Mouse (Mus musculus): ENCODE results near the gene Myl6b. TPM values are rescaled to one million over a fixed set of nuclear protein-coding genes. Genes with fewer than 3 reads are reported as not detected.

Myl6b gene
- polyA plus RNA-seq, 1 experiment from 2014 or later = 4.7 TPM

DNA sequence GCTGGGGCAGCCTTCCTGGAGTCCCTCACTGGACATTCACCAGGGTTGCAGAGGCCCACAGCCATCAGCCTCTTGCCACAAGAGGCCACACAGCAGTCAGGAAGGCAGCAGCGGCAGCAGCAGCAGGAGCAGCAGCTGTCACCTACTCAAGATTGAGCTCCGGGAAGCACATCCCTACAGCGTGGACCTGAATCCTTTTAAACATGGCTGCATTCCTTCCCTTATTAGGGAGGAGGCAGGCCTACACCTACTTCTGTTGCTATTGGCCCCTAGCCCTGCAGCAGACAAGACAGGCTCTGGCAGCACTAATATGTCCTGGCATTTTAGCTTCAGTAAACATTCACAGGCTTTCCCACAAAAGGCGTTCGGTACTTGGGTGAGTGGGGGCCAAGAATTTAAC lies 8.3 kb downstream of the Myl6b start:
- Histone ChIP-seq H3K4me1 (peaks cover 33% of the 10 kb centered on the region), H3K9me3 (no peaks in the 10 kb centered on the region), H3K4me2 (replicated peaks) (no peak overlapping the region), H3K27ac (replicated peaks) (no peak overlapping the region), H3K36me3 (peaks cover 63% of the 10 kb centered on the region), H3K9ac (replicated peaks) (no peak overlapping the region), H3K27me3 (no peaks in the 10 kb centered on the region), H3K4me3 (no peak overlapping the region)
- no peak for ATAC-seq (replicated peaks)
- WGBS = 78% methylated on average over 5 of the region's 5 CpGs

DNA sequence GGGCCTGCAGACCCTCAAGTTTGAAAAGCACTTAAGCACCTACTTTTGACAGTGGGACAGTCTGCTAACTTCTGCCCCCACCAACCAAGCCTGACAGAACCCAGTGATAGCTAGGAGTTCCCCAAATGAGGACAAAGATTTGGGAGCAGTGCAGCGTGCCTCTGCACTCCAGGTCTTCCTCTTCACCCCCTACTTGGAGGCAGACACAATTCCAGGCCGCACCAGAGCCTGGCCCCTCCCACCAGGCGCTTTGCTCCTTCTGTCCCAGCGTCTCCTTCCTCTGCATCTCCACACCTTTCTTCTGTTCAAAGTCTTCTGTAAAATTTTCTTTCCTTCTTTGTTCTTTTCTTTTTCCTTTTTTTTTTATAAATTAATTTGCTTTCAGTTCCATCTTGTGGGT lies 8.7 kb downstream of the Myl6b start:
- ATAC-seq (replicated peaks) = no peak
- Histone ChIP-seq H3K4me1 (peaks cover 29% of the 10 kb centered on the region), H3K36me3 (peaks cover 64% of the 10 kb centered on the region), H3K9me3 (no peaks in the 10 kb centered on the region), H3K27me3 (no peaks in the 10 kb centered on the region), H3K9ac (replicated peaks) (no peak overlapping the region), H3K27ac (replicated peaks) (no peak overlapping the region), H3K4me3 (no peak overlapping the region), H3K4me2 (replicated peaks) (no peak overlapping the region)
- whole genome bisulfite sequencing = 52% methylated on average over 4 of the region's 4 CpGs

DNA sequence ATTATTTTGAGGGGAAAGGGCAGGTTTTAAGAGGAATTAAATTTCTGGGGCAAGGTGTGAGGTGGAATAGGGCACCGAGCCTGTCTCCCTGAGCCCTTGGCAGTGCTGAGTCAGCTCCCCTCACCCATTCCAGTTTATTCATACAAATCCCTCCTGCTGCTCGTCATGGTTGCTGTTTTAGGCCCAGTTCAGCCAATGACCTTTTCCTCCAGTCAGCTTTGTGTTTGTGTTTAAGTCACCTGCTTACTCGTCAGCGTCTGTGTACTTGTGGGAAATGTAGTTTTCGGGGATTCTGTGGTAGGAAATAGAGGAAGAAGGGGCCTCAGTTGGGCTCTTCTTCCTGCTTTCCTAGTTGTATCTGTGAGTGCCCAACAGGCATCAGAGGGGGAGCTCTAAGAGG lies 9.1 kb downstream of the Myl6b start:
- Histone ChIP-seq H3K4me3 (no peak overlapping the region), H3K4me1 (peaks cover 25% of the 10 kb centered on the region), H3K36me3 (peaks cover 67% of the 10 kb centered on the region), H3K4me2 (replicated peaks) (no peak overlapping the region), H3K9me3 (no peaks in the 10 kb centered on the region), H3K27ac (replicated peaks) (no peak overlapping the region), H3K27me3 (no peaks in the 10 kb centered on the region), H3K9ac (replicated peaks) (no peak overlapping the region)
- no peak for ATAC-seq (replicated peaks)
- 71% methylated on average over 5 of the region's 5 CpGs for WGBS

DNA sequence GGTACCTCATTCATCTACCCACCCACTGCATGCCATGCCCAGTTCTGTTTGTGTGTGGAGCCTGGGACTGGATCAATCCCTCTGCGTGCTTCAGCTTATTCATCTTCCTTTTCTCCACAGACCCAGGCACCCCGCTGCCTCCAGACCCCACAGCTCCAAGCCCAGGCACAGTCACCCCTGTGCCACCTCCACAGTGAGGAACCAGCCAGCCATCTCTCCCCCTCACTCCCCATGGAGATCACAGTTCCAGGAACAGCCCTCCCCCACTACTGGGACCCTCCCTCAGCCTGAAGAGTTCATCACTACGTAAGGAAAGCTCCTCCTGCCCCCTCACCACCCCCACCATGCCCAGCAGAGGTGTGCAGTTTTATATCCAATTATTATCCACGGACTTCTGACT lies 9.7 kb downstream of the Myl6b start:
- Histone ChIP-seq H3K4me3 (no peak overlapping the region), H3K27me3 (no peaks in the 10 kb centered on the region), H3K9me3 (no peaks in the 10 kb centered on the region), H3K4me2 (replicated peaks) (no peak overlapping the region), H3K9ac (replicated peaks) (no peak overlapping the region), H3K36me3 (peaks cover 72% of the 10 kb centered on the region), H3K27ac (replicated peaks) (no peak overlapping the region), H3K4me1 (peaks cover 24% of the 10 kb centered on the region)
- ATAC-seq (replicated peaks) = no peak
- 85% methylated on average over 4 of the region's 4 CpGs for WGBS

DNA sequence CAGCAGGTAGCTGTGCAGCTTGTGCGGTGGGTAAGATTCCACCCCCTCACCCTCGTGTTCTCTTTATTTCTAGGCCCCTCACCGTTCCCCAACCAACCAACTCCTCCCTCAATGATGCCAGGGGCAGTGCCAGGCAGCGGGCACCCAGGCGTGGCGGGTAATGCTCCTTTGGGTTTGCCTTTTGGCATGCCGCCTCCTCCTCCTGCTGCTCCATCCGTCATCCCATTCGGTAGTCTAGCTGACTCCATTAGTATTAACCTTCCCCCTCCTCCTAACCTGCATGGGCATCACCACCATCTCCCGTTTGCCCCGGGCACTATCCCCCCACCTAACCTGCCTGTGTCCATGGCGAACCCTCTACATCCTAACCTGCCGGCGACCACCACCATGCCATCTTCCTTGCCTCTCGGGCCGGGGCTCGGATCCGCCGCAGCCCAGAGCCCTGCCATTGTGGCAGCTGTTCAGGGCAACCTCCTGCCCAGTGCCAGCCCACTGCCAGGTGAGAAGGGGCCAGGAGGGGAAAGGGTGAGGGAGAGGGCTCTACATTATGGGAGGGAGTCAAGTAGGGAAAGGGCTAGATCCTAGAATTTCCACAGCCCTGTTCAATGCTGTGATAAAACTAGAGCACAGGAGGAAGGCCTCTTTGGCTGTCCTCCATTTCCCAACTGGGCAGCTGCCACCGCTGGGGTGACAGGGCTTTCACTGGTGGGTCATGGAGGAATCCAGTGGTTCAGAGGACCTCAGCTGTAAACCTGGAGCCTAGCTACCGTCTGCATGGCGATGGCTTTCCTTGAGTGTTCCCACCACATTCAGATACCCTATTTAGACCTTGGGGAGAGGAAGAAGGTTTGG lies 10.4 kb downstream of the Myl6b start:
- H3K9me3 ChIP-seq = no peaks in the 10 kb centered on the region
- H3K27me3 ChIP-seq = no peaks in the 10 kb centered on the region
- H3K4me2 ChIP-seq (replicated peaks) = no peak overlapping the region
- ATAC-seq (replicated peaks) = no peak
- peaks cover 79% of the 10 kb centered on the region for H3K36me3 ChIP-seq
- peaks cover 24% of the 10 kb centered on the region for H3K4me1 ChIP-seq
- H3K9ac ChIP-seq (replicated peaks) = no peak overlapping the region
- no peak overlapping the region for H3K4me3 ChIP-seq
- WGBS = 90% methylated on average over 22 of the region's 22 CpGs
- H3K27ac ChIP-seq (replicated peaks) = no peak overlapping the region

DNA sequence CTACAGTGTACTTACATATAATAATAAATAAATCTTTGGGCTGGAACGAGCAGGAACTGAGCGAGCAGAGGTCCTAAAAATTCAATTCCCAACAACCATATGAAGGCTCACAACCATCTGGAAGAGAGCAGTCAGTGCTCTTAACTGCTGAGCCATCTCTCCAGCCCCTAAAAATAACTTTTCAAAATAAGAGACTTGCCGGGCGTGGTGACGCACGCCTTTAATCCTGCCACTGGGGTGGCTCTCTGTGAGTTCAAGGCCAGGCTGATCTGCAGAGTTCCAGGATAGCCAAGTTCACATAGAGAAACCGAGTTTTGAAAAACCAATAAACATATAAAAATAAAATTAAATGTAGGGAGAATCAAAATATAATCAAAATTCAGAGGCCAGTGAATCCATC lies 12.1 kb downstream of the Myl6b start:
- no peak for ATAC-seq (replicated peaks)
- no peak overlapping the region for H3K4me2 ChIP-seq (replicated peaks)
- 92% methylated on average over 7 of the region's 7 CpGs for WGBS

DNA sequence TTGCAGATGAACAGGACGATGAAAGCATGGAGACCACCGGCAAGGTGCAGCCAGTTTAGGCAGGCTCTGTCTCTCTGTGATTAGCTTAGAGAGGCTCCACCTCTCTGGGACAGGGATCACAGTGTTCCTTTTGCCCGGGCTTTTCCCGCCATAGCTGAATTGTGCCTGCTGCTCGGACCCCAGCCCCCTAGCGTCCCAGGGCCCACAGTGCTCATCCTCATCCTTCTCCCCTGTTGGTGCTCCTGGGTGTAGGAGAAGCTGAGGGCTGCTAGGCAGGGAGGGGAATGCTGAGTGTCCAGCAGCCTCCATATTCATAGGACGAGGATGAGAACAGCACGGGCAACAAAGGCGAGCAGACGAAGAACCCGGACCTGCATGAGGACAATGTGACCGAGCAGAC lies 24.1 kb downstream of the Myl6b start:
- H3K9ac ChIP-seq (replicated peaks) = no peak overlapping the region
- no peaks in the 10 kb centered on the region for H3K27me3 ChIP-seq
- H3K36me3 ChIP-seq = peaks cover 94% of the 10 kb centered on the region
- H3K4me3 ChIP-seq = no peak overlapping the region
- no peaks in the 10 kb centered on the region for H3K9me3 ChIP-seq
- ATAC-seq (replicated peaks) = no peak
- H3K4me1 ChIP-seq = no peaks in the 10 kb centered on the region
- no peak overlapping the region for H3K4me2 ChIP-seq (replicated peaks)
- H3K27ac ChIP-seq (replicated peaks) = no peak overlapping the region
- 91% methylated on average over 12 of the region's 12 CpGs for WGBS

More for the DNA sequence above, 12.1 kb downstream of the Myl6b start:
- Histone ChIP-seq H3K9ac (replicated peaks) (no peak overlapping the region), H3K27me3 (no peaks in the 10 kb centered on the region), H3K36me3 (peaks cover 91% of the 10 kb centered on the region), H3K4me3 (no peak overlapping the region), H3K9me3 (no peaks in the 10 kb centered on the region), H3K4me1 (peaks cover 7% of the 10 kb centered on the region), H3K27ac (replicated peaks) (no peak overlapping the region)

DNA sequence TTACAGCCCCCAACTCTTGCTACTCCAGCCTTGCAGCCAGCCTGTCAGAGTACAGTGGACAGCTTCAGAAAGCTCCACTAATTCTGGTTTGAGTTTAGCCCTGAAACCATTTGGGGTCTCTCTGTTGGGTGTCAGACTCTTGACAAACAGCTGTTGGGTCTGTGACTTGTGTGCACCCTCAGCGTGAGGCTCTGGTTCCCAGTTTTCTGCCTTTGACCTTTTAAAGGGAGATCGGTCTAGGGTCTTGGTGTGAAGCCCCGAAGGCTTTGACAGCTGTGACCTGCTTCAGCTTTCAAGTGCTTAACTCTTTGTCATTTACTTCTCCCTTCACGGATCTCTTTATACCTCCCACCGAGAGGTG lies 38.2 kb downstream of the Myl6b start:
- peak overlapping the region; percentile 88 for H3K4me3 ChIP-seq
- H3K27me3 ChIP-seq = no peaks in the 10 kb centered on the region
- H3K27ac ChIP-seq (replicated peaks) = peak overlapping the region; percentile 91
- ATAC-seq (replicated peaks) = no peak
- H3K9ac ChIP-seq (replicated peaks) = peak overlapping the region; percentile 83
- 0% methylated on average over 5 of the region's 5 CpGs for WGBS
- peak overlapping the region; percentile 74 for H3K4me2 ChIP-seq (replicated peaks)
- H3K36me3 ChIP-seq = peaks cover 34% of the 10 kb centered on the region
- no peaks in the 10 kb centered on the region for H3K9me3 ChIP-seq
- peaks cover 17% of the 10 kb centered on the region for H3K4me1 ChIP-seq

DNA sequence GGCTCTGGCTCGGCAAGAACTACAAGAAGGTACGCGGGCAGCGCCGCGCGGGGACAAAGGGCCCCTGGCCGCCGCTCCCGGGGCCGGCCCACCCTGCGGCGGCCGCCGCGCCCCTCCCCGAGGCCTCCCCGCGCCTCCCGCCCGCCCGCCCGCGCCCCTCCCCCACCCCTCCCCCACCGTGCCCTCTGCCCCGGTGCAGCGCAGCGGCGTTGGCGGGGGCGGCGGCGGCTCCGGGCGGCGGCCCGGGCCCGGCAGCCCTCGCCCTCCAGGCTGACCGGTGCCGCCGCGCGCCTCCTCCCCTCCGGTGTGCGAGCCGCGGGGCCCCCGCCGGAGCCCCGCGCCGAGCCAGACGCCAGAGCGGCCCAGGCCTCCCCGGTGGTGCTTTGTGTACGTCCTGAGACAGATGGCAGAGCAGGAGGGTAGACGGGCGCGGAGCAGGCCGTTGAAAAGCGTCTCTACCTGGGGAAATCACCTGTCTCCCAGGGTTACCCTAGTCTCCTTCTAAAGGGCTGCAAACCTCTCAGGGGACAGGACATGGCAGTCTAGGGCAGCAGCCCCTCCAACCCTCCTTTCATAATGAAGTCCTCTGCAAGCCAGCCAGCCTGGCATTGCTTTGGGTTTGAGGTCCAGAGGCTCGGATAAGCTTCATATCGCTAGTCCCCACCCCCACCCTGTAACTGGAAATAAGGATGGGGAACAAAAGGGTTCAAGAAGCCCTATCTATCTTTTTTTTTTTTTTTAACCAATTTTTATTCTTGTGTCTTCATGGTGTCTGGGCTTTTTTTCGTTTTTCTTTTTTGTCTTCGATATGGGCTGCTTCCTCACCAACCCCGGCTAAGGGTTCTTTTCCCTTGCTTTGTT lies 38.8 kb downstream of the Myl6b start:
- Histone ChIP-seq H3K27me3 (no peaks in the 10 kb centered on the region), H3K9ac (replicated peaks) (peak overlapping the region; percentile 83), H3K9me3 (no peaks in the 10 kb centered on the region), H3K36me3 (peaks cover 28% of the 10 kb centered on the region), H3K4me3 (peak overlapping the region; percentile 88), H3K27ac (replicated peaks) (peak overlapping the region; percentile 91), H3K4me1 (peaks cover 17% of the 10 kb centered on the region), H3K4me2 (replicated peaks) (peak overlapping the region; percentile 74)
- WGBS = under 1% methylated on average over 41 of the region's 67 CpGs
- ATAC-seq (replicated peaks) = peak; percentile 69

DNA sequence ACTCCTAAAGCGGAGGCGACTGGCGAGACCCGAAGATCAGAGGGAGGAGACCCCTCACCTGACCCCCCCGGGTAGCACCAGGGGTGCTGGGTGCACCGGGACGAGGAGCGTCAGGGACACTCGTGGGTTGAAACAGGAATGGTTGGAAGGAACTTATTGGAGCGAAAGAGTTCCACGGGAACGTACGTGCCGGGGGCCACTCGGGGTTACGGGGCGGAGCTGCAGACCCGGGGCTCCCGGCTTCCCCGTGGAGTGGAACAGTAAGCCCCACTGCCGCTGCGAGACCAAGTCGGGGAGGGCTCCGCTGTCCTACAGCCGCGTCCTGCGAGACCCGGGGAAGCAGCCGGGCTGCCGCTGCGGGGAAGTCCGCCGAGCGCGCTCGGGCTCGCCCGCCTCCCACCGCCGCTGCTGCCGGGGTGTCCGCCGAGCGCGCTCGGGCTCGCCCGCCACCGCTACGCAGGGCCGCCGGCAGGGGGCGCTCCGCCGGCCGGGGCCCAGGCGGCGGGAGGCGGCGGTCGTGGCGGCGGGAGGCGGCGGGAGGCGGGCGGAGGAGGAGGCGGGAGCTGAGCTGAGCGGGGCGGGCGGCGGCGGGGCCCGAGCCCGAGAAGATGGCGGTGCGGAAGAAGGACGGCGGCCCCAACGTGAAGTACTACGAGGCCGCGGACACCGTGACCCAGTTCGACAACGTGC lies 39.6 kb downstream of the Myl6b start, which contains the start of gene Smarcc2:
Gene Smarcc2, plus strand, starts transcription at position 530 of the 690 bp plus-strand sequence.
- H3K9me3 ChIP-seq = no peaks in the 10 kb centered on the region
- H3K4me3 ChIP-seq = peak within 1 kb of the TSS; percentile 88
- H3K27ac ChIP-seq (replicated peaks) = peak within 1 kb of the TSS; percentile 91
- no peaks in the 10 kb centered on the region for H3K27me3 ChIP-seq
- ATAC-seq (replicated peaks) = peak; percentile 75
- under 1% methylated on average over 79 of the region's 86 CpGs for WGBS
- H3K4me2 ChIP-seq (replicated peaks) = peak within 1 kb of the TSS; percentile 74
- peaks cover 21% of the 10 kb centered on the region for H3K36me3 ChIP-seq
- H3K4me1 ChIP-seq = peaks cover 17% of the 10 kb centered on the region
- peak within 1 kb of the TSS; percentile 83 for H3K9ac ChIP-seq (replicated peaks)

DNA sequence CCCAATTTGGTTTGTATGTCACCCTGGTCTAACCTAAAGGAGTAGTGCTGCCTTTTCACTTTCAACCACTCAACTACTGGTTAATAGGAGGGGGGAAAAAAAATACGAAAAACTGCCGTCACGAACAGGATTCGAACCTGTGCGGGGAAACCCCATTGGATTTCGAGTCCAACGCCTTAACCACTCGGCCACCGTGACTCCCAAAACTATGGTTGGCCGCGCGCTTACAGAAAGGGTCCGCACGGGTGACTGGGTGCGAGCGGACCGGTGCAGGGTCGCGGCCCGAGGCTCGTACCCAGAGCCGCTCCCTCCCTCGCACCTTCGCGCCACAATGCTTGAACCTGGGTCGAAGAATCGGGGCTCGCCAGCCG lies 40.2 kb downstream of the Myl6b start:
- Histone ChIP-seq H3K4me2 (replicated peaks) (peak overlapping the region; percentile 45), H3K9me3 (no peaks in the 10 kb centered on the region), H3K27ac (replicated peaks) (peak overlapping the region; percentile 91), H3K4me1 (peaks cover 17% of the 10 kb centered on the region), H3K4me3 (peak overlapping the region; percentile 88), H3K27me3 (no peaks in the 10 kb centered on the region), H3K36me3 (peaks cover 15% of the 10 kb centered on the region), H3K9ac (replicated peaks) (peak overlapping the region; percentile 83)
- under 1% methylated on average over 29 of the region's 29 CpGs for WGBS
- peak; percentile 67 for ATAC-seq (replicated peaks)

DNA sequence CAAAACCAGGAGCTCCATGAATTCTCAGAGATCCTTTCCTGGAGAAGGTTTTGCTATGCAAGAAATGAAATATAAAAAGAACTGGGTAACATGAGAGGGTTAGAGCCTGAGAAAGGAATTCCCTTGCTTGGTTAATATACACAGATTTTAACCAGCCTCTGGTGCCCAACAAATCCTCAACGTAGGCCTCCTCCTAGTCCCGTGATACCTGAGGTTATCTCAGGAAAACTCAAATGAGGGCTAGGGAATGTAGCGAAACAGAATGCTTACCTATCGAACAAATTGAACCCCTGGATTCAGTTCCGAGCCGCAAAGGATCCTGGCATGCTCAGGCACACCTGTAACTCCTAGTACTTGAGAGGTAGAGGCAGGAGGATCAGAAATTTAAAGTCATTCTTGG lies 40.8 kb downstream of the Myl6b start:
- Histone ChIP-seq H3K27ac (replicated peaks) (no peak overlapping the region), H3K36me3 (peaks cover 9% of the 10 kb centered on the region), H3K4me1 (peaks cover 17% of the 10 kb centered on the region), H3K27me3 (no peaks in the 10 kb centered on the region), H3K9me3 (no peaks in the 10 kb centered on the region), H3K4me3 (no peak overlapping the region), H3K9ac (replicated peaks) (no peak overlapping the region), H3K4me2 (replicated peaks) (no peak overlapping the region)
- WGBS = 87% methylated on average over 6 of the region's 6 CpGs
- no peak for ATAC-seq (replicated peaks)

Data from forebrain, embryonic 15.5 days (tissue).